Comparison of ENCODE assay signal across 9 mouse cellular contexts in genomic region chr8:123753604-123754375, GRCm38 (mm10). TPM values are rescaled to one million over a fixed set of nuclear protein-coding genes. Genes with fewer than 3 reads are reported as not detected.
DNase-seq lines count a peak whose midpoint lies in the region; ATAC-seq lines count a peak whose summit lies in the region.
"Had no signal": no experiment of that assay in that cellular context is flagged by ENCODE, and none has a peak within 500 bp of the region (broad histone marks: within the 10 kb centered on the region; RNA-seq: fewer than 3 reads in every experiment).

No protein-coding gene starts in this region.

- H3K4me2 ChIP-seq in forebrain, embryonic 14.5 days (ENCODE audit: low read length) = peak overlapping the region; percentile 31

- no peaks in the 10 kb centered on the region for H3K27me3 ChIP-seq in forebrain, embryonic 14.5 days (replicated peaks; ENCODE audit: control insufficient read depth, insufficient read depth, low read length)

- H3K9ac ChIP-seq in forebrain, embryonic 14.5 days (ENCODE audit: low read length) = peak overlapping the region; percentile 26; the same call in 1 of the 2 replicates

- intact Hi-C loops in left cerebral cortex, postnatal 10 days (cut with DNase I) = no loop called here

- no peaks in the 10 kb centered on the region for H3K9me3 ChIP-seq in forebrain, embryonic 14.5 days (replicated peaks; ENCODE audit: control insufficient read depth, low read length)

- H3K36me3 ChIP-seq in forebrain, embryonic 14.5 days (ENCODE audit: control insufficient read depth, insufficient read depth, low read length) = no peaks in the 10 kb centered on the region

- H3K27ac ChIP-seq in forebrain, embryonic 14.5 days (ENCODE audit: low read depth, low read length) = peak overlapping the region; percentile 56; the same call in 1 of the 2 replicates
- H3K27ac ChIP-seq: kidney, postnatal 0 days had no signal

- WGBS in forebrain, embryonic 14.5 days = 4% methylated on average over 18 of the region's 18 CpGs

- no peak overlapping the region for H3K4me3 ChIP-seq in forebrain, embryonic 14.5 days (ENCODE audit: low read depth, low read length)

- ATAC-seq in CD4-positive, CD25-positive, alpha-beta regulatory T cell, adult 4 months = no peak
- peak; percentile 58 for ATAC-seq in forebrain, embryonic 14.5 days
- ATAC-seq in megakaryocyte, adult 5-6 weeks (ENCODE audit: poor library complexity, severe bottlenecking) = peak; percentile 50

- DNase-seq in CD4-positive, CD25-positive, alpha-beta regulatory T cell, adult 2 months (ENCODE audit: low read depth, low spot score) = peak; percentile 3
- DNase-seq in A20 (ENCODE audit: low read depth, low spot score) = peak; percentile 90
- peak; percentile 60 for DNase-seq in forebrain, embryonic 14.5 days (ENCODE audit: low spot score)
- no peak for DNase-seq in left cerebral cortex, postnatal 10 days (ENCODE audit: extremely low spot score in 1 of 2, low spot score in 2 of 2)
- no peak for DNase-seq in urinary bladder, postnatal 14 days (ENCODE audit: low spot score)
- no peak for DNase-seq in cerebellum, postnatal 25 days

- peaks cover 17% of the 10 kb centered on the region for H3K4me1 ChIP-seq in forebrain, embryonic 14.5 days (ENCODE audit: control insufficient read depth, insufficient read depth, low read length)

RNA-seq across cellular contexts. Expression of gene Rab4a, which starts 52.0 kb away (rescaled TPM):
- polyA plus RNA-seq in CD4-positive, CD25-positive, alpha-beta regulatory T cell, adult 4 months (2017; shearing (Covaris generic)) = 1 to 10 TPM; 2.7 to 9.6 TPM
- polyA plus RNA-seq in forebrain, embryonic 14.5 days (2014; fragmentation: Nextera tagmentation; extraction: Ambion mirVana) = 68.2 and 74.5 TPM in 2 replicates
- 1.2 and 2.1 TPM in 2 replicates for total RNA-seq in megakaryocyte, adult 5-6 weeks (2015)
- total RNA-seq in megakaryocyte, adult 5-6 weeks (2017) = 0.26 and 1.1 TPM in 2 replicates
- 10 to 100 TPM; 61.3 to 63.1 TPM for total RNA-seq in left cerebral cortex, postnatal 10 days (2021)

Comparison
In these comparisons a context has a peak if more than half of its experiments do, and no peak if none do; other contexts are left out.
1. DNase-seq: peak in CD4-positive, CD25-positive, alpha-beta regulatory T cell, adult 2 months (single experiment), A20 (single experiment) and forebrain, embryonic 14.5 days (single experiment); none in left cerebral cortex, postnatal 10 days (0 of 2), urinary bladder, postnatal 14 days (single experiment) and cerebellum, postnatal 25 days (0 of 2).
2. RNA of gene Rab4a, which starts 52.0 kb away (total RNA-seq): 61.3 to 63.1 TPM in left cerebral cortex, postnatal 10 days; 0.26 to 2.1 TPM in megakaryocyte, adult 5-6 weeks; every median in the first group is over 10 times any median in the second.